Mouse (Mus musculus): ENCODE measurements around the gene Syce2.

DNA sequence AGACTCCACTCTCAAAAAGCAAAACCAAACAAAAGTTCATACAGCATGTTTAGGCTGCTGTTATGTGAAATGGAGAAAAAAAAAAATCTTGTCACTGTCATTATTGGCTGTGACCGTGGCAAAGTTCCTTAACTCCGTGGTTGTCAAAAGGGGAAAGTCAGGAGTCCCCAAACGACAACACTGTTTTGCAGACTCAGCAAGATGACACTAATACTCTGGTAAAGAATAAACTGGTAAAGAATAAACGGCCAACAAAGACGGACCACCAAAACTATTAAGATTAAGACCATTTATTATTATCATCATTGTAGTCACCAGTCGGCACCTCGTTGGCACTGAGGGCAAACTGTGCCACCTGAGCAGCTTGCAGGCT is 32.0 kb upstream of the Syce2 start:
- no peak for TF ChIP-seq CTCF (IDR thresholded peaks at IDR 0.05; ENCODE audit: low read depth)
- 0 out of 2 replicates have a peak, but pooled peaks have one; percentile 11 for TF ChIP-seq EP300 (IDR thresholded peaks at IDR 0.05; ENCODE audit: low read depth)

Data from heart, postnatal 0 days (tissue).